Mouse (Mus musculus) CH12.LX (cell line): Measurements from ENCODE around the gene Gm42669.

Experiments
- CHD2 ChIP-seq: IDR thresholded peaks from 2 replicates; pipeline ENCODE4 v1.6.1; 2011; ENCODE audit warnings: low read length, improper control_type of control experiment
- CTCF ChIP-seq, 2 experiments: IDR thresholded peaks in 1 of 2; conservative IDR thresholded peaks in 1 of 2; 2 replicates each; pipeline ENCODE4 v1.5.1; 2011 to 2012; ENCODE audit warnings: low read depth in 2 of 2, low read length in 2 of 2, improper control_type of control experiment in 1 of 2, inconsistent platforms in 1 of 2, mild to moderate bottlenecking in 1 of 2, moderate library complexity in 1 of 2
- E2F4 ChIP-seq: IDR thresholded peaks from 2 replicates; pipeline ENCODE4 v1.6.1; 2011; ENCODE audit warnings: low read depth, low read length, improper control_type of control experiment; ENCODE audit not compliant: insufficient replicate concordance
- EP300 ChIP-seq: IDR thresholded peaks from 2 replicates; pipeline ENCODE4 v1.6.1; 2011; ENCODE audit warnings: low read length, improper control_type of control experiment
- GABPA ChIP-seq: IDR thresholded peaks from 2 replicates; pipeline ENCODE4 v1.6.1; 2012; ENCODE audit warnings: low read depth, low read length, improper control_type of control experiment, inconsistent platforms; ENCODE audit not compliant: insufficient replicate concordance
- IRF4 ChIP-seq: IDR thresholded peaks from 2 replicates; pipeline ENCODE4 v1.6.1; 2014; ENCODE audit warnings: low read depth, mild to moderate bottlenecking, inconsistent platforms, low read length, improper control_type of control experiment
- MAFK ChIP-seq: IDR thresholded peaks from 2 replicates; pipeline ENCODE4 v1.6.1; 2011; ENCODE audit warnings: low read length, improper control_type of control experiment; ENCODE audit not compliant: insufficient replicate concordance
- MXI1 ChIP-seq: IDR thresholded peaks from 2 replicates; pipeline ENCODE4 v1.6.1; 2011; ENCODE audit warnings: mild to moderate bottlenecking, low read depth, low read length, improper control_type of control experiment
- RAD21 ChIP-seq: IDR thresholded peaks from 2 replicates; pipeline ENCODE4 v1.6.1; 2011; ENCODE audit warnings: low read depth, mild to moderate bottlenecking, low read length, improper control_type of control experiment, moderate library complexity

DNA sequence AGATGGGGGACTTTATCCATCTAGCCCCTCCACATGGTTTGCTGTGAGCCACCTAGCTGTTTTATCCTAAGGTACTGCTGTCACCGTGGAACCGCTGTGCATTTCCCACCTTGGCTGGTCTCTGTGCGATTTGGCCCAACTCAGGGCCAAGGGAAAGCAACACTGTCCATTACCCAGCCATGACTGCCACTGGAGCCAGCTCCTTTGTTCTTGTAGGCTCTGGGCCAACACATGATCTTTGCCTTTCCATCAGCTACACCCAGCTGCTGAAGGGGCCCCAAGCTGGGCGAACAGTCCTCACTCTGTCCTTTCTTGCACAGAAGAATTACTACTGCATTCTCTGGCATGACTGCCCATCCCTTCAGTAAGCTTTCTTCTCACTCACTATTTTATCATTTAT, 11.2 kb downstream of the Gm42669 start:
- TF ChIP-seq RAD21 (no peak), CTCF (conservative IDR thresholded peaks at IDR 0.05 in 1 of 2, IDR thresholded peaks at IDR 0.05 in 1 of 2; ENCODE audit: low read depth in 2 of 2, low read length in 2 of 2) (no peak), MAFK (no peak), MXI1 (no peak), CHD2 (no peak), GABPA (no peak), EP300 (no peak), IRF4 (no peak), E2F4 (no peak)
